Mouse (Mus musculus) neural tube, embryonic 15.5 days (tissue): Measurements from ENCODE around the gene Sod2. TPM values are rescaled to one million over a fixed set of nuclear protein-coding genes. Genes with fewer than 3 reads are reported as not detected.
"Not testable (repeated sequence)": the region's sequence is repeated elsewhere in the genome, so short reads cannot be mapped to it uniquely, and the experiment has no call there.

Source experiments
- ATAC-seq: fragments of 200-750 bp; cut with Nextera tagmentation; 2 replicates; pipeline ENCODE4 v1.8.0; 2017; ENCODE audit warnings: mild to moderate bottlenecking, moderate TSS enrichment, moderate library complexity; ENCODE audit not compliant: low FRiP score
- H3K27ac ChIP-seq: fragments of 300-500 bp; sonication (generic); replicated peaks from 2 replicates; pipeline ENCODE4 v1.5.1; 2015; ENCODE audit warnings: mild to moderate bottlenecking, inconsistent platforms
- H3K27me3 ChIP-seq: fragments of 300-500 bp; sonication (generic); replicated peaks from 2 replicates; pipeline ENCODE4 v1.6.1; 2015; ENCODE audit warnings: inconsistent platforms
- H3K36me3 ChIP-seq: fragments of 300-500 bp; sonication (generic); 2 replicates; pipeline ENCODE4 v1.6.1; 2015; ENCODE audit warnings: inconsistent platforms
- H3K4me1 ChIP-seq: fragments of 300-500 bp; sonication (generic); 2 replicates; pipeline ENCODE4 v1.6.1; 2015; ENCODE audit warnings: inconsistent platforms
- H3K4me2 ChIP-seq: fragments of 300-500 bp; sonication (generic); 2 replicates; pipeline ENCODE4 v1.6.1; 2015; ENCODE audit warnings: inconsistent platforms, mild to moderate bottlenecking, moderate library complexity
- H3K4me3 ChIP-seq: fragments of 300-500 bp; sonication (generic); replicated peaks from 2 replicates; pipeline ENCODE4 v1.5.1; 2015; ENCODE audit warnings: mild to moderate bottlenecking, inconsistent platforms
- H3K9ac ChIP-seq: fragments of 300-500 bp; sonication (generic); replicated peaks from 2 replicates; pipeline ENCODE4 v1.6.1; 2015; ENCODE audit warnings: mild to moderate bottlenecking, inconsistent platforms
- H3K9me3 ChIP-seq: fragments of 300-500 bp; sonication (generic); replicated peaks from 2 replicates; pipeline ENCODE4 v1.6.1; 2016; ENCODE audit warnings: inconsistent platforms
- WGBS: fragments of 180-500 bp; shearing (Covaris S2); methylation state at CpG from one replicate; pipeline ENCODE4 v1.1.7; 2015; ENCODE audit warnings: mixed read lengths; 5-methylcytosine and 5-hydroxymethylcytosine counted together
- polyA plus RNA-seq: library from polyadenylated mRNA; unstranded; fragments of >200 nt; fragmentation: Nextera tagmentation; extraction: Ambion mirVana; gene quantifications from 2 replicates; pipeline ENCODE4 v1.2.1, GENCODE M21; 2015

Sod2 gene
- polyA plus RNA-seq, 1 experiment from 2014 or later, result 132 TPM

DNA sequence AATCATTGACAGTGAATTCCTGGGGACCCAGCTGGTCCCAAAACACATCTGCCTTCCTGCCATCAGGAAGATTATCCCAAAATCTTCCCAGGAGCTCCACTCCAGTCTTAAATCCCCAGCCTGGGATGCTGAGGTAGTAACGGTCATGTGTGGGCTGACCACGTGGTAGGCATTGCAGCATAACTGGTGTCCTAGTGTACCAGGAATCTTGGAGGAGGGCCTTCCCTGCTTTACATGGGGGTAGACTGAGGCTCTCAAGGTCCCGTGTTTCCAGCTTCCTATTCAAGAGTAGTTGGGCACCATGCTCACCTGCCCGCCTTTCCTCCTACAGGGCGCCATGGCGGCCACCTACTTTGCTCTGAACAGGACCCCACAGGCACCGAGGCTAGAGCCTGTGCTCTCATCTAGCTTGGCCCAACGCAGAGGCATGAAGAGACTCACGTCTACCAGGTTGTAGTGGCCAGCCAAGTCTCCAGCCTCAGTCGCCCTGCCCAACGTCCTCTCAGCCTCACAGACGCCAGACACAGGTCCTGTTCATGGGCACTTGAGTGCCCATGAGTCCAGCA lies 30.1 kb downstream of the Sod2 start:
- H3K27me3 ChIP-seq, H3K27ac ChIP-seq, H3K9ac ChIP-seq, ATAC-seq, H3K9me3 ChIP-seq, H3K4me1 ChIP-seq, H3K4me3 ChIP-seq, H3K36me3 ChIP-seq, H3K4me2 ChIP-seq: not testable (repeated sequence)
- WGBS, result 100% methylated on average over 3 of the region's 12 CpGs

DNA sequence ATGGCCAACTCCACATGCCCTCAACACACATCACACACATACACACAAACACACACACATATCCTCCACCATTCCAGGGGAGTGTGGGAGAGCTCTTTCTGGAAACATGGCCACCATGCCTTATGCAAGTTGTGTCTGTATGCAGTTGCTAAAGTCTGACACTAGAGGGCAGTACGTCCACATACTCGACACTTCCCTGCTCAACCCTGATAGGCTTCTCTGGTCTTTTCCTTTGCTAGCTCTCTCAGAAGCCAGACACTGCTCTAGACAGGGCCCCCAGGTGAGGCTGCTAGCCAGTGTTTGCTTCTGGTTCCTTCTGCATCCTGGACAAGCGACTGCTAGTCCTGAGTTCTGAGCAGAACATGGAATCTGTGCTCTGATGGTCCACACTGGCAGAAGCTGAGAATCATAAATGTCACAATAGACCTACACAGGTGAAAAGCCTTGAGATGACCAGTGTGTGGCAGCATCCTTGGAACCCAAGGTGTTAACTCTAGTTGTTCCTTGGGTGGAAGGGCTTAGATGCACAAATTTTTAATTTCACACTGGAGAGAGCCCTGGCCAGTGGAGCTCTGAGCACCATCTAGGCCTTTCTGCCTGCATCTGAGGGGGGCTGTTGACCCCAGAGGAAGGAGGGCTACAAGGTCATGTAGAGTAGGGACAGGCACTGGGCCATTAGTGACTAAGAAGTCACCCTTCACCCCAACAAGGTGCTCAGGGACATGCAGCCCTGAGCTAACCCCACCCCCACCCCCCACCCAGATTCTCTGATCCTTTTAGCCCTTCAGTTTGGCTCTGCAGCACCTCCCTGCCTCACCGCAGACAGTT lies 37.4 kb downstream of the Sod2 start:
- 12% methylated on average over 4 of the region's 4 CpGs for WGBS
- H3K9me3 ChIP-seq, H3K27ac ChIP-seq, H3K4me1 ChIP-seq, H3K4me2 ChIP-seq, H3K4me3 ChIP-seq, H3K9ac ChIP-seq, H3K27me3 ChIP-seq, H3K36me3 ChIP-seq: not testable (repeated sequence)
- peak; percentile 91 for ATAC-seq

DNA sequence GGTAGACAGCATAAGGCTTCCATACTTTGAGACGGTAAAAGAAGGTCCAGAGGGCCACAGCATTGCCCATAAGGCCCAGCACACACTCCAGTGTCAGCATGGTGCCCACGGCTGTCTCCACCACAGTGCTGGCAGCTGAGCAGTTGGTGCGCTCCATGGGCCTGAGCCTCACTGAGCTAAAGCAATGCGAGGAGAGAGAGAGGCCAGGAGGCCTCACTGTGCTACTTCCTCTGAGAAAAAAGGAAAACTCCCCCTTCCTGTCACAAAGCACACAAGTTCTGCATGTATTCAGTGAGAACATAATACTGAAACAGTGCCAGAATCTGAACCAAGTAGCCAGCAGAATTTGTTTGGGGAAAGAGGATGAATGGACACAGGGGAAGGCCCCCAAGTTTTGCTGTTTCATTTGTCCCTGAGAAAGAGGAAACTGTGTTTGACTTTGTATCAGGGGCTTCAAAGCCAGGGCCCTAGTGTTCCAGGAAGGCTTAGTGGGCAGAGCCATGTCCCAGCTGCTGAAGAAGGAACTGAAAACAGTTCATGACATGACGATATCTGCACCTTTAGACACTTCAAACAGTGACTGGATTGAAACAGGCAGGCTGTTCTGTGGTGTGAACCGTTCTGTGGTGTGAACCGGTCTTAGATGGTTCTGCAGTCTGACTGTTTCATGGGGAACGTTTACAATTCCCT lies 45.6 kb downstream of the Sod2 start, which contains the start of gene Gpr31b:
Gene Gpr31b, minus strand, starts transcription at position 173 of the 690 bp plus-strand sequence.
- not testable (repeated sequence) for H3K27me3 ChIP-seq, H3K36me3 ChIP-seq, ATAC-seq, H3K9me3 ChIP-seq, H3K9ac ChIP-seq, H3K4me1 ChIP-seq, H3K27ac ChIP-seq, H3K4me2 ChIP-seq, H3K4me3 ChIP-seq
- WGBS, result no CpG with 5 or more reads among the region's 8 CpGs

DNA sequence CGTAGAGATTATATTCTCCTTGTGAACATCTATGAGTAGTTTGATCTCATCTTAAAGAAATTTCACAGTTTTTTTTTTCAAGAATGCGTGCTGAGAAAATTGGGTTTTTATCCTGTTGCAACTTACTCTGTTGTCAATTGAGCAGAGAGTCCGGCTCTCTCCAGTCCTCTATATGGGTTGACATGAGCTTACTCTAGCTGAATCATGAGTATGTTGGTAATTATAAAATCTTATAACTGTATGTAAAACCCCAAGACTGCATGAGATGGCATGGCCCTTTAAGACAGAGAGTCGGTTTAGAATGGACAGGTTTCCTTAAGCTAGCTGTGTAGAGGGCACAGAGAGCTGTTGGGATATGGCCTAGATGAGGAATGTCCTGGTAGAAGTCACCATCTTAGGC lies 54.2 kb downstream of the Sod2 start, which contains the start of gene Tcp10b:
Gene Tcp10b, plus strand, starts transcription at position 301 of the 400 bp plus-strand sequence.
- not testable (repeated sequence) for H3K4me1 ChIP-seq, H3K9ac ChIP-seq, H3K9me3 ChIP-seq, H3K4me2 ChIP-seq, H3K36me3 ChIP-seq, H3K27ac ChIP-seq, H3K4me3 ChIP-seq, H3K27me3 ChIP-seq, ATAC-seq
- WGBS, result 95% methylated on average over 4 of the region's 4 CpGs

DNA sequence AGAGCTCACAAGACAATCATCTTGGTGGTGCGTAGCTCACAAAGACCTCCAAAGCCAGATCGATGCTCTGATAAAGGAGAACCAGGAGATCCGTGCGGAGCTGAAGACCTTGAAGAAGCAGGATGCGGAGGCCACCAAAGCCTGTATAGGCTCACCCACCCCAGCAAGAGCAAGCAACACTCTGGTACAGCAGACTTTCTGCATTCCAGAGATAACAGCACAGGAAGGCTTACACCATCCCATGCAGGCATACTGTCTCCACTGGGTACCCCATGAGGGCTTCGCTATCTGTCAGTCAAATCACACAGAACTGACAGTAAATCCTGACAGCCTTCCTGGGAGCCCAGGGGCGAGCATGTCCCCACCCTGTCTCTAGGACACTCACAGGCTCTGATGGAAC lies 56.2 kb downstream of the Sod2 start:
- not testable (repeated sequence) for H3K9ac ChIP-seq, ATAC-seq, H3K27me3 ChIP-seq, H3K9me3 ChIP-seq, H3K4me1 ChIP-seq, H3K4me2 ChIP-seq, H3K4me3 ChIP-seq, H3K36me3 ChIP-seq, H3K27ac ChIP-seq
- 81% methylated on average over 5 of the region's 7 CpGs for WGBS

DNA sequence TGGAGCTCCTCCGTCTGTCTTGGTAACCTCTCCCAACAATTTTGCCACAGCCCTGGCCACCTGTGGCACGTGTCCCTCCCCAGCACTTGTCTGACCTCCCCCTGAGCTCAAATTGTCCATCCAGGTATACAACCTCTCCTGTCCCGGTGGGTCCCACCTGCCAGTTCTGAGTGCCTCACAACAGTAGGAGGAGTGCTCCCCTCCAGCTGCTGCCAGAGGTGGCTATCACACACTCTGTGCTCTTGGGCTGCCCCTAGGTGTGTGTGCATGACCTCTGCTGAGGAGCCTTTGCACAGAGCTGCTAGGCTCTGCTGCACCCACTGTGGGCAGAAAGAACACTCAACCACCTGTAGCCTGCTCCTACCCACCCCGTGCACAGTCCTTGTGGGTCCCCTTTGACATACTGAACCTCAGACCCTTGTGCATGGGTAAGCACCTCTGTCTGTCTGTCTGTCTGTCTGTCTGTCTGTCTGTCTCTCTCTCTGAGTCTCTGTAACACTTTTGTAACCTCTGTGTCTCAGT lies 61.3 kb downstream of the Sod2 start:
- not testable (repeated sequence) for H3K36me3 ChIP-seq, H3K4me1 ChIP-seq, H3K4me3 ChIP-seq, H3K9ac ChIP-seq, H3K27ac ChIP-seq, H3K9me3 ChIP-seq, ATAC-seq, H3K27me3 ChIP-seq, H3K4me2 ChIP-seq
- WGBS, result 88% methylated on average over 1 of the region's 4 CpGs

DNA sequence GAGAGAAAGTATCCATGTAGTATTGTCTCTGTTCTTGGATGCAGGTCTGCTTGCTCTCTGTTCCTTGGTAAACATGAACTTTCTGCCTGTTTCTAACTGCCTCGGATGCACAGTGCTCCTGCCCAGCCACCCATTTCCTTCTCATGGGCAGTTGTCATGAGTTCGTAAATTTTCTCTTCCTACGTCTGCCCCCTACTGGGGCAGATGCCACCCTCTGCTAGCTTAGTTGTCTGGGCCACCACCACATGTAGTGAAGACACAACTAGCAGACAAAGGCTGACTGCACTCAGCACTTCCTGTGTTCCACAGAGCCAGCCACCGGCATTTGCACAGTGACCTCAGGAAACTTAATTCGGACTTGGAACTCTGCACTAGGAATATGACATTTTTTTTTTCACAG lies 62.6 kb downstream of the Sod2 start:
- H3K27me3 ChIP-seq, H3K4me3 ChIP-seq, H3K9ac ChIP-seq, H3K36me3 ChIP-seq, H3K9me3 ChIP-seq, ATAC-seq, H3K27ac ChIP-seq, H3K4me1 ChIP-seq, H3K4me2 ChIP-seq: not testable (repeated sequence)
- 72% methylated on average over 4 of the region's 5 CpGs for WGBS

Other genes with a start within 250 kb of the Sod2 start
- 10.1 and 12.6 TPM in 2 replicates for gene Igf2r, start 237.2 kb upstream of the Sod2 start, polyA plus RNA-seq
- gene Mas1, start 138.7 kb upstream of the Sod2 start, polyA plus RNA-seq, result 0.44 and 0.52 TPM in 2 replicates
- gene Mrgprh, start 130.8 kb upstream of the Sod2 start, polyA plus RNA-seq, result not detected in 2 replicates
- 1.0 and 1.5 TPM in 2 replicates for gene Pnldc1, start 96.6 kb upstream of the Sod2 start, polyA plus RNA-seq
- gene Tcp1, start 91.1 kb upstream of the Sod2 start, polyA plus RNA-seq, result 348 and 362 TPM in 2 replicates
- 136 and 146 TPM in 2 replicates for gene Mrpl18, start 90.5 kb upstream of the Sod2 start, polyA plus RNA-seq
- gene Acat3, start 66.2 kb upstream of the Sod2 start, polyA plus RNA-seq, result 1.1 and 1.2 TPM in 2 replicates
- 299 and 347 TPM in 2 replicates for gene Acat2, start 46.1 kb upstream of the Sod2 start, polyA plus RNA-seq
- gene Wtap, start 12.7 kb upstream of the Sod2 start, polyA plus RNA-seq, result 111 and 113 TPM in 2 replicates
- gene Gpr31b, start 45.5 kb downstream of the Sod2 start, polyA plus RNA-seq, result 0.20 TPM in 1 of 2 replicates, not detected in the other
- 0.19 and 0.23 TPM in 2 replicates for gene Tcp10b, start 54.3 kb downstream of the Sod2 start, polyA plus RNA-seq
- gene Unc93a, start 125.0 kb downstream of the Sod2 start, polyA plus RNA-seq, result not detected in 2 replicates
- gene Smok2a, start 214.3 kb downstream of the Sod2 start, polyA plus RNA-seq, result not detected in 2 replicates
- not detected in 2 replicates for gene Smok2b, start 223.4 kb downstream of the Sod2 start, polyA plus RNA-seq